Mouse (Mus musculus): Measurements from ENCODE around the gene Rpl22. TPM values are rescaled to one million over a fixed set of nuclear protein-coding genes. Genes with fewer than 3 reads are reported as not detected.

Rpl22 gene
- total RNA-seq, 2 experiments from 2014 or later, result 165 to 223 TPM

- DNase-seq, result peak; percentile 39 to 60
- intact Hi-C loops (cut with DNase I), result loop anchor here (2.0 kb wide), 1 partner anchor 102 kb away; no protein-coding TSS in a partner anchor
Observed at GRCm38 (mm10) chr4:152332952-152333351, 7.4 kb downstream of the Rpl22 start.

GRCm38 (mm10) chr4:152333587-152333986, 8.0 kb downstream of the Rpl22 start:
- no peak for DNase-seq
- intact Hi-C loops (cut with DNase I), result loop anchor here (2.0 kb wide), 1 partner anchor 101 kb away; no protein-coding TSS in a partner anchor

- intact Hi-C loops (cut with DNase I), result no loop called here
Observed at GRCm38 (mm10) chr4:152337772-152338171, 12.2 kb downstream of the Rpl22 start.

GRCm38 (mm10) chr4:152338419-152339292, 13.1 kb downstream of the Rpl22 start, which contains the start of gene Chd5:
TSS of gene Chd5 (plus strand) at chr4:152338651.
- DNase-seq, result no peak
- intact Hi-C loops (cut with DNase I), result no loop called here

More at GRCm38 (mm10) chr4:152337772-152338171, 12.2 kb downstream of the Rpl22 start:
- no peak for DNase-seq

- DNase-seq, result no peak
- intact Hi-C loops (cut with DNase I), result no loop called here
Observed at GRCm38 (mm10) chr4:152339293-152339790, 13.8 kb downstream of the Rpl22 start.

- intact Hi-C loops (cut with DNase I), result no loop called here
- no peak for DNase-seq
Observed at GRCm38 (mm10) chr4:152340584-152341284, 15.2 kb downstream of the Rpl22 start.

- DNase-seq, result no peak
- intact Hi-C loops (cut with DNase I), result loop anchor here (2.0 kb wide), 2 partner anchors 90 to 148 kb away; no protein-coding TSS in a partner anchor
Observed at GRCm38 (mm10) chr4:152343296-152343695, 17.8 kb downstream of the Rpl22 start.

- intact Hi-C loops (cut with DNase I), result no loop called here
- no peak for DNase-seq
Observed at GRCm38 (mm10) chr4:152344651-152345050, 19.1 kb downstream of the Rpl22 start.

- intact Hi-C loops (cut with DNase I), result no loop called here
- DNase-seq, result peak; percentile 36 to 59
Observed at GRCm38 (mm10) chr4:152345120-152345889, 19.8 kb downstream of the Rpl22 start.

- no peak for DNase-seq
- intact Hi-C loops (cut with DNase I), result no loop called here
Observed at GRCm38 (mm10) chr4:152349837-152350381, 24.4 kb downstream of the Rpl22 start.

GRCm38 (mm10) chr4:152350722-152351421, 25.3 kb downstream of the Rpl22 start:
- intact Hi-C loops (cut with DNase I), result no loop called here

GRCm38 (mm10) chr4:152351422-152352305, 26.1 kb downstream of the Rpl22 start:
- intact Hi-C loops (cut with DNase I), result no loop called here
- no peak for DNase-seq

More at GRCm38 (mm10) chr4:152350722-152351421, 25.3 kb downstream of the Rpl22 start:
- no peak for DNase-seq

- intact Hi-C loops (cut with DNase I), result no loop called here
- no peak for DNase-seq
Observed at GRCm38 (mm10) chr4:152353886-152354637, 28.5 kb downstream of the Rpl22 start.

- intact Hi-C loops (cut with DNase I), result no loop called here
- no peak for DNase-seq
Observed at GRCm38 (mm10) chr4:152355672-152356071, 30.1 kb downstream of the Rpl22 start.

GRCm38 (mm10) chr4:152359700-152360099, 34.2 kb downstream of the Rpl22 start:
- intact Hi-C loops (cut with DNase I), result no loop called here
- DNase-seq, result no peak

GRCm38 (mm10) chr4:152360855-152361254, 35.3 kb downstream of the Rpl22 start:
- intact Hi-C loops (cut with DNase I), result no loop called here
- DNase-seq, result no peak

GRCm38 (mm10) chr4:152362180-152362579, 36.6 kb downstream of the Rpl22 start:
- intact Hi-C loops (cut with DNase I), result no loop called here
- DNase-seq, result no peak

GRCm38 (mm10) chr4:152365228-152365627, 39.7 kb downstream of the Rpl22 start:
- intact Hi-C loops (cut with DNase I), result no loop called here
- no peak for DNase-seq

Measured in gastrocnemius, postnatal 36 days (tissue).